Mouse (Mus musculus): ENCODE results near the gene Tmem120a.

The Tmem120a gene

DNA sequence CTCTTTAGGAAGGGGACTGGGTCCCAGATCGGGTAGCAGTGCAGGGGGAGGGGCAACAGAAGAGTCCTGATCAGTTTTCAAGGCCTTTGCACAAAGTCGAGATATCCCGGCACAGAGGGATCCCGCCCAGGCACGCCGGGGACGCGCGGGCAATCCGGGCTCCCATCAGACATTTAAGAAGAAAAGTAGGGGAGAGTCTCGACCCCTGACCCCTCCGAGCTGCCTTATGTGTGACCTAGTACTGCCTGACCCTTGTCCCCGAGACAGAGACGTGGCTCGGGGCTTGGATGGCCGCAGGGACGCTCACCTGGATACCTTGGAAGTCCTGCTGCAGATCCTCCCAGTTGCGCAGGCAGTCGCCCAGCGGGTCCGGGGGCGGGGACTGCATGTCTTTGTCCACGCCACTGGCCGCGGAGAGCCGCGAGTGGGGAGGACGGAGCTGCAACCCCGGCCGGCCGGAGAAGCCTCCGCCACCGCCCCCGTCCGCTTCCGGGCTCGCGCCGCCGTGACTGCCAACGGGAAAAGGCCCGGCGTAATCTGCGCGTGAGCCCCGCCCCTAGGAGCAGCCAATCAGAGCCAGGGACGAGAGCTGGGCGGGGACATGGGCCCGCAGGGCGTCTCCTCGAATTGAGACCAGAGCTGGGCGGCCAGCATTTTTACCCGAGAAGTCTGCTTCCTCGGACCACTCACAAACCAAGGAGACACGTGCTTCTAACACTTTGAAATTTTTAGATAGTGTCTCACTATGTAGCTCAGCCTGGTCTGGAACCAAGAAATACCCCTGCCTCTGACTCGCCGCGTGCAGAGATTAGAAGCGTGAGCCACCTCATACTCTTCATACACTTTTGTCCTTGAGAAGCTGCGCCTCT, at the start of gene Tmem120a:
TSS of gene Tmem120a (minus strand) at position 708 of the 869 bp plus-strand sequence.
- peak; percentile 57 for DNase-seq (ENCODE audit: extremely low spot score, low read depth, low spot score)

- DNase-seq (ENCODE audit: extremely low spot score, low read depth, low spot score), result no peak
Observed at GRCm38 (mm10) chr5:135782901-135783300, 38.7 kb upstream of the Tmem120a start.

GRCm38 (mm10) chr5:135780331-135780730, 36.1 kb upstream of the Tmem120a start:
- DNase-seq (ENCODE audit: extremely low spot score, low read depth, low spot score), result no peak

GRCm38 (mm10) chr5:135778471-135779445, 34.5 kb upstream of the Tmem120a start, which contains the start of gene Mdh2:
Gene Mdh2, plus strand, starts transcription at chr5:135778480.
- peak; percentile 99 for DNase-seq (ENCODE audit: extremely low spot score, low read depth, low spot score)

DNA sequence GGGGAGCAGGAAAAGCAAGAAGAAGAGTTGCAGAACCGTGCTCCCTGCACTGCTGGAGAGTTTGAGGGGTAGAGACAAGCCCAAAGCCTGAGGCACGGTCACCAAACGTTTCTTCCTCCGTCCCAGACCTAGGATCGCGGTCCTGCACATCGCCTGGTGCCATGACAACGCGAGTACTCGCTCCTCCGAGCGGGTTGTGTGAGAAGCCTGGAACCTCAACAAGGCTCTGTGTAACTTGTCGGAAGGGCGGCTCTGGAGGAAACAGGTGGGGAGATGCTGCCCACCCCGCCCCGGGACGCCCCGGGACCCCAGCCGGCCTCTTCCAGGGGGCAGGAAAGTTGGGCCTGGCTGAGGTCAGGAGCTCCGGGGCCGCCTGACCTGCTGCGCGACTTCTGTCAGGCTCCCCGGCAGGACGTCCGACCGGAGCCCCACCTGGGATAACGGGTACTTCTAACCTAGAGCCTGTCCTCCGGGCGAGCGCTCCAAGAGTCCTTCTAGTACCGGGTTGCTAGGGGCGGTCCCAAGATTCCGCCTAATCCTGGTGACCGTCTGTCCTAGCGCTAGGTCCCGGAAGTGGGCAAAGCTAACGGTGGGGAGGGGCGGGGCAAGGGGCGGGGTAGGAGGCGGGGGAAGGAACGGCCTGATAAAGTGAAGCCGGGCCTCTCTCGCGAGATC, 33.7 kb upstream of the Tmem120a start, which contains the start of gene Styxl1:
TSS of gene Styxl1 (minus strand) at position 590 of the 675 bp plus-strand sequence.
- no peak for DNase-seq (ENCODE audit: extremely low spot score, low read depth, low spot score)

DNA sequence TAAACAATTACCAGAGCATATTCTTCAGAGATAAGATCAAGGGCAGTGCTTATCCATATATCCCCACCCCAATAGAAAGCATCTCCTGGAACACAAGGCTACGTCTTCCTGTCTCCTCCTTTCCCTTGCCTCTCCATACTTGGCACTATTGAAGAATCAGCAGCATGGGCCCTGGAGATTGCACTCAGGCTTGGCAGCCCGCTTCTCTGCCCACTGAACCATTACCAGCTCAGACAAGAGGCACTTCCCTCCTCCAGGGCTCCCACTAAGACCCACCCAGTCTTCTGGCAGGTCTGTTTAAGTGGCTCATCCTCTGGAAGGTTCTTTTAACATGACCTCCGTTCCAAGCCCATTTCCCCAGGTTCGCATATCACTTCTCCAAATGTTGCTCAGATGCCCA, 32.3 kb upstream of the Tmem120a start:
- DNase-seq (ENCODE audit: extremely low spot score, low read depth, low spot score), result no peak

DNA sequence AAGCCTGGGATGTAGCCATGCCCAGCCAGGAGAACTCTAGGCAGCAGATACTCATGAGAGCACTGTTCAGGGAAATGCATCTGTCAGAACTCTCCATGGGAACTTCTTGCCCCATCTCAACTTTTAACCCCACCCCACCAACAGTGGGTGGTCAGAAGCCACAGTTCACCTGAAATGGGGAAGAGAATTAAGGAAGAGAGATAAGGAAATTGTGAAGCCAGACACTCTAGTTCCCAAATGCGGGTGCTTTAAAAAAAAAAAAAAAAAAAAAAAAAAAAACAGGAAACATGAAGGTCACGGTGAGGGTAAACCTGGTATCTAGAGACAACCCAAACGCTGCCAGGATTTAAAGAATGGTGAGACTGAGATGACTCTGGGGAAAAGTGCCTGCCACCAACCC, 28.3 kb upstream of the Tmem120a start:
- DNase-seq (ENCODE audit: extremely low spot score, low read depth, low spot score), result no peak

- no peak for DNase-seq (ENCODE audit: extremely low spot score, low read depth, low spot score)
Observed at GRCm38 (mm10) chr5:135764971-135765370, 20.7 kb upstream of the Tmem120a start.

DNA sequence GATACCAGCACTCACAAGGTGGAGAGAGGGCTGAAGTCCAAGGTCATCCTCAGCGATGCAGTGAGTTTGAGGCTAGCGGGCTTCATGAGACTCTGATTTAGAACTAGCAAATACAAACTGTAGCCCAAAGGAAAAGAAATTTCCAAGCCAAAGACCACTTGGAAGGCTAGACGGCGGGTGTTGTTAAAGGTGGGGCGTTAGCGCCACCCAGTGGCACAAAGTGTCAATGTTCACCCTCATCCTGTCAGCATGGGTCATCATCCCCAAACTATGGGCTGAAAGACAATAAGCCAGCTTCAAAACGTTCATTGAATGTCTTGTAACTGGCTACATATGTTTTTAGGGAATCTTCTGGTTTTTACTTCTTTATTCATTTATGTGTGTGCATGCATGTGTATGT, 19.3 kb upstream of the Tmem120a start:
- no peak for DNase-seq (ENCODE audit: extremely low spot score, low read depth, low spot score)

DNA sequence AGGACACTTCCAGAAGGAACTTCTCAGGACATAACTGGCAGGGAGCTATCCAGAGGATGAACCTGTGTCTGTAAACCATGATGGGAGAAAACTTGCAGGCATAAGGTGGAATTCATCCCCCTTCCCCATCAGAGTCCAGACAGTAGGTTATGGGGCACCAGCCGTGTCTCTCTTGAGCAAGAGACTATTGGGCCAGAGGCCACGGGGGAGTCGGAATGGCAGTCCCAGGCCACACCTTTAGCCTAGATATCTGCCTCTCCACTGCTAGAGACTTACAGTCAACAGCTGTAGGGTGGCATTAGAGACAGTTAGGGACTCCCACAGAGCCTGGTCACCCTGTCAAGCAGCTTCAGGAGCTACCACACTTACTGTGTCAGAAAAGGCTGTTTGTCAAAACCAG, 17.6 kb upstream of the Tmem120a start:
- no peak for DNase-seq (ENCODE audit: extremely low spot score, low read depth, low spot score)

GRCm38 (mm10) chr5:135751595-135751994, 7.3 kb upstream of the Tmem120a start:
- DNase-seq (ENCODE audit: extremely low spot score, low read depth, low spot score), result no peak

GRCm38 (mm10) chr5:135751041-135751440, 6.8 kb upstream of the Tmem120a start:
- no peak for DNase-seq (ENCODE audit: extremely low spot score, low read depth, low spot score)

- no peak for DNase-seq (ENCODE audit: extremely low spot score, low read depth, low spot score)
Observed at GRCm38 (mm10) chr5:135744742-135745141, 494 bp upstream of the Tmem120a start.

DNA sequence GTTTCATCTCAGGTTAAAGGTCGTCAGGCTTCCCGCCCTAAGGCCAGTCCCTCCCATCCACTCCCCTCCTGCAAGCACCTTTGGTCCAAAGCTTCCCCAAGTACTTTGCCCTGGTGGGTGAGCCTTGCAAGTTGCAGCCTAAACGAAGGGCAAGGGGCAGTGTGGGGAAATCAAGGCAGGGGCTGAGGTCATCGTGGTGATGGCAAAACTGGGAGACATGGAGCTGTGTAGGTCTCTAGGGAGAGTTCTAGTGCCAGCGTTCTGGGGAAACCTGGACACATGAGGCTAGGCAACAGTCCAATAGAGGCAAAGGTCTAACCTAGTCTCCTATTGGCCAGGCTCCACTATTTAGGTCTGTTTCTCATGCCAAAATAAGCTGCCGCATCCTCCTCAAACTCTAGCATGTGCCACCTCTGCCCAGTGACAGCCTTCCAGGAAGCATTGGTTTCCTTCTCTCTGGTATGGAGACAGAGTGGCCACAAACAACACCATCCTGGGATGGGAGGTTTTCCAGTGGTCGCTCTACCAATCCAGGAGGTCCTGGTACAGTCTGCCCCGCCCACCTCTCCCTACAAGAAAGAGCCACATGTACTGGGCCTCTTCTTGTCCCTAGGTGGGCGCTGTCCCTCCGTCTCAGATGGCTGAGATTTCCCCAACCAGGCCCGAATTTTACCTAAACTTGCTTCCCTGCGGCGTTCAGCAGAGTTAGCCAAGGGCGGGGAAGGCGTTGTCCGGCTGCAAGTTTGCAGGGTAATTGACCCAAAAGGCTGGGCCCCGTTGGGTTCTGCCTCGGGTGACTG, 1.1 kb downstream of the Tmem120a start:
- no peak for DNase-seq (ENCODE audit: extremely low spot score, low read depth, low spot score)

DNA sequence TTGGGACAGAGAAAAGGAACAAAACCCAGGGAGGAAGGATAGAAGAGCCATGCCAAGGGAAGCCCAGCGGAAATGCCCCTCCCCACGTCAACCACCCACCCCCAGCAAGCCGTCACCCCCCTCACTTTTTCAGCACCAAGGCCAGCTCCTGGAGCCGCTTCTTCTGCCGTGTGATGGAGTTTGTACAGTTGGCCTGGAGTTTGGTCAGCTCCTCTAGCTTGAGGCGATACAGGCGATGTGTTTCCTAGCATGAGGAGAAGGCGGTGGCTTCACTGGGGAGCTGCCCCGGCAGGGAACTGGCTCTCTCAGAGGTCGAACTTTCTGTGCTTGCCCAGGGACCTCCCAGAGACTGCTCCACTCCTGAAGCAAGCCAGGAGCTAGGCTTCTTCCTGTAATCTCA, 2.1 kb downstream of the Tmem120a start:
- no peak for DNase-seq (ENCODE audit: extremely low spot score, low read depth, low spot score)

GRCm38 (mm10) chr5:135738266-135738665, 6.0 kb downstream of the Tmem120a start:
- DNase-seq (ENCODE audit: extremely low spot score, low read depth, low spot score), result no peak

- DNase-seq (ENCODE audit: extremely low spot score, low read depth, low spot score), result no peak
Observed at GRCm38 (mm10) chr5:135737154-135737553, 7.1 kb downstream of the Tmem120a start.

- no peak for DNase-seq (ENCODE audit: extremely low spot score, low read depth, low spot score)
Observed at GRCm38 (mm10) chr5:135736544-135736943, 7.7 kb downstream of the Tmem120a start.

DNA sequence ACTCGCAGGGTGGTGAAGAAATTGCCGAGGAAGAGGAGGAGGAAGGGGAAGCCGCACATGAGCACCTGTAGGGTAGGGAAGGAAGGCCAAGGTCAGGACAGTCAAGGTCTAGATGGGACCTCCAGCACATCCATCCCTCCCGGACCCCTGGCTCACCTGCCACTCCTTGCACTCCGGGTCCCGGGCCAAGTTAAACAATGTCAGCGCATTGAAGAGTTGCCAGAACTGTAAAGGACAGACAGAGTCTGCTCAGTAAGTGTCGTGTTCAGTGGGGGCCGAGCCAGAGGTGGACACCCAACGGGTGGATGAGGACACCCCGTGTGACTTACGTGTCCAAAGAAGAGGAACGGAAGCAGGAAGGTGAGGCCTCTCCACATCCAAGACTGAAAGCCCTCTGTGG, 8.5 kb downstream of the Tmem120a start:
- DNase-seq (ENCODE audit: extremely low spot score, low read depth, low spot score), result no peak

GRCm38 (mm10) chr5:135734057-135734680, 10.1 kb downstream of the Tmem120a start:
- no peak for DNase-seq (ENCODE audit: extremely low spot score, low read depth, low spot score)

Data from hindlimb bud, embryonic 11.5 days (tissue).